Mouse (Mus musculus) liver, adult 2 months (tissue): ENCODE data around the gene Cyp1a2.

Experiments used
- CTCF ChIP-seq: fragments of 200-500 bp; IDR thresholded peaks from 2 replicates; pipeline ENCODE4 v1.5.1; 2011; ENCODE audit warnings: low read depth, low read length, control low read depth
- POLR2A ChIP-seq: fragments of 200-500 bp; IDR thresholded peaks from 2 replicates; pipeline ENCODE4 v1.6.1; 2011; ENCODE audit warnings: low read length, control low read depth; ENCODE audit not compliant: insufficient read depth; ENCODE audit errors: extremely low read depth

DNA sequence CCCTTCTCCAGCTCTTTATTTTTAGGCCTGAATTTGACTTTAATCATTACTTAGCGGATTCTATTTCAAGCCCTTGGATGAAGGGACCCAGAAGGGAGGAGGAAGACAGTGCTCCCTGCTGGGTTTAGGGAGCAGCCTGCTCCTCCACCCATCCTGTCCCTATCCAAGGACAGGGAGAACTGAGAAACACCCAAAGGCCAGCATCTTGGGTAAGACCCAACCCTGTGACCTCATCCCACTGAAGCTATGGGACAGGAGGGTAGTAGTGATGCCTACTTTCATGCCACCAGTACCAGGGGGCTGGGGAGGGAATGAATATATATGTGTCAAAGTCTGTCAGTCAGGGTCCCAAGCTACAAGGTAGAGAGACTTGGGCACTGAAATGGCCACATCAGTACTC is 42.5 kb downstream of the Cyp1a2 start:
- TF ChIP-seq CTCF (no peak), POLR2A (no peak)
